Mouse (Mus musculus) embryo, embryonic 10 days (tissue): ENCODE results near the gene Atp2b2.

Experiments
- DNase-seq: peaks from one replicate; pipeline ENCODE4 v3.0.0-alpha.2; 2015; ENCODE audit warnings: low spot score

Gene Atp2b2

DNA sequence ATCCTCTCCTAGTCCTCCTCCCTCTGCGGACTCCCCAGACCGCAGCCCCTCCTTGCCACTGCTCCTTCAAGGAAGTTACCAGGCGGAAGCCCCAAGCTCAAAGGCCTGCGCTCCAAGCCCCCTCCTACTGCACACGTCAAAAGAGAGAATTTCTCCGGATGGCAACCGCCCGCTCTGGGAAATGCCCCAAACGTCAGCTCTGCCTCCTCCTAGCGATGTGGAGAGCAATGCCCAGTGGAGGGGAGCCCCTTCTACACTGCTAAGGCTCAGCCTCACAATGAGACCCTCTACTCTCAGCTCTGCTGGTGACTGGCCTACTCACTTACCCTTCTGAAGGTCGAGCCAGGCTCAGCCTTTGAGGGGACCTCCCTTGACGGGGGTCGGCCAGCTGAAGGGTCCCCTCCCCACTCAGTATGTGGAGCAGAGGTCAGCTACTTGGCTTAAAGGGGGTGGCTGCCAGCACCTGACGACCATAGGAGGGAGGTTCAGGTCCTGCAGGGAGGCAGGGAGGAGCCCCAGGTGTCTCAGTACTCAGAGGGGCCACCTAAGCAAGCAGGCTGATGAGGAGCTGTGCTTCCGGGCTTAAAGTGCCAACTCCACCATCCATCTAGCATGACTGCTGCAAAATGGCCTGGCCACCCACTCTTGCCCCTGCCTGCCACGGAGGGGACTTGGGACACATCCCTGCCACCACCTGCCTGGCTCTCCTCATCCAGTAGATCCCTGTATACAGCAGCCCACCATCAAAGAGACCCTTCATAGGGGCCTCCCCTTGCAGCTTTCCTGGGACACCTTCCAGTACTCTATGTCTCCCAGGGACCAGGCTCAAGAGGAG lies 152.2 kb downstream of the Atp2b2 start:
- DNase-seq, result no peak

DNA sequence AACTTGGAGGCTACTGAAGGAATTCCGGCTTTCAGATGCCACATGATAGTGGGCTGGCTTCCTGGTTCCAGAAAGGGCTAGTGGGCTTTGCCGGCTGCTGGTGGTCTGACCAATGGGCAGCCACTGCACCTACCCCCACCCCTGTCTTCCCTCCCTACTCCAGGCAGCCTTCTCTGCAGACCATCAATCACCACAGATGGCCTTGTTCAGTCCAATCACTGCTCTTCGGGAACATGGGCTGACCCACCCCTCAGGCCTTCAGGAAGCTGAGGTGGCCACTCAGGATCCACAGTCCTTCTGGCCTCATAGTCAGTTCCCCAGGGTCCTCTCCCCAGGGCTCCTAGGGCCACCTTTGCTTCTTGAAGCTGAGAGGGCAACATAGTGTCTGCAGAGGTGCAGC lies 153.2 kb downstream of the Atp2b2 start:
- DNase-seq, result no peak

GRCm38 (mm10) chr6:113886886-113887285 lies 155.5 kb downstream of the Atp2b2 start:
- no peak for DNase-seq

DNA sequence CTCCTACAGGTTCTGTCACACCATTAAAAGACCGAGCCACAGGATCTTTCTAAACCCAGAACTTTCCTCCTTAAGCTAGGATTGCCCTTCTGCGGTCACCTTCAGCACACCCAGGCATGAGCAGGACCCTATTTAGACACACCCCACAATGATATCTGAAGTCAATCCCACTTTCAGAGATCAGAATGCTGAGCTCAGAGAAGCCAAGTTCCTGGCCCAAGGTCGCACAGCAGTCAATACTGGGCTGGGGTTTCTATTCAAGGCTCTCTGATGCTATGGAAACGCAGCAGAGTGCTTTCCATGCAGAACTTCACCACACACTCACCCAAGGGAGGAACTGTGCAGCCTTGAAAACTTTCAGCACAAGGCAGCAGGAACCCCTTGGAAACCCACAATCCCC lies 157.6 kb downstream of the Atp2b2 start:
- DNase-seq, result no peak

GRCm38 (mm10) chr6:113883225-113883624 lies 159.2 kb downstream of the Atp2b2 start:
- no peak for DNase-seq

- DNase-seq, result no peak
Observed at GRCm38 (mm10) chr6:113882396-113882795, 160.0 kb downstream of the Atp2b2 start.

DNA sequence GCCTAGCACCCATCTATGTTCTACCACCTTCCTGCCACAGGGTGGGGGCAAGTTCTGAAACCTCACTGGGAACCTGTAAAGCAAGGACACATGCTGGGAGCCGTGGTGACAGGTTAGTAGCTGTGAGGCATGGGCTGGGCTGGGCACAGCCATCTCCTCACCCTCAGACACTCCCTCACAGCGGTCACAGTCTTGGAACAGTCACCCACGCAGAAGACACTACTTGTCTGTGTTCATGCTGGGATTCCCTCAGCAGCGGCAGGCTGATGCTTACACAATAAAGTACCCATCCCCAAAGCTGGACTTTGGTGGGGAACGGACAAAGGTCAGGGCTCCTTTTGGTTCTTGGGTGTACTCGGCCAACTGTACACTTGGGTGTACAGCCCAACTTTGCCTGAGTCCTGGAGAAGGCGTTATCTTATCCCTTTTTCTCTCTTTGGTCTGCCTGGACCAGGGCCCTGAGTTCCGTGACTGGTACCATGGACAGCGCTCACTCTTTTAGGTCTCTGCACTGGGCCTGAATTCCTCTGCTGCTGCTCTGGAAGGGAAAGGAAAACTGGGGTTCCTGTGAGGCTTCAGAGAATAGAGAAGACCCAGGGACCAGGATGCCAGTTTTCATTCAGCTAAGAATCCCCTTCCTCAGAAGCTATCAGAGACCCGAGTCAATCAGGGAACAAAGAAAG lies 160.7 kb downstream of the Atp2b2 start:
- DNase-seq, result peak; percentile 82

DNA sequence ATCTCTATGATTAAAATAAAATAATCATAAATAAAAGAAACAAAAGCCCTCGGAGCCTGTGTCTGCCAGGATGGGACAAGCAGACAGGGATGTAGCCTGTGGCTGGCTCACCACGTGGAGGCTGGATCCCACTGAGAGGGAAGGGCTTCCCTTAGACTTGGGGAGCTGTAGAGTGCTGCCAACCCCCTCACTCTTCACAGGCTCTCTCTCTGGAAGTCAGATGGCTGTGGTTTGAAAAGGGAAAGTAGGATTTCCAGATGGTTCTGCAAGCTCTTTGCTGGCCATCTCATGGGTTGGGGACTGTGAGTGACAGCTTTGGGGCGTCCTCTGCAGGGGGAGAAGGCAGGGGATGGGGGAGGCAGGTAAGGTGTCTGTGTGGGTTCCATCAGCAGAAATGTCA lies 163.0 kb downstream of the Atp2b2 start:
- no peak for DNase-seq

DNA sequence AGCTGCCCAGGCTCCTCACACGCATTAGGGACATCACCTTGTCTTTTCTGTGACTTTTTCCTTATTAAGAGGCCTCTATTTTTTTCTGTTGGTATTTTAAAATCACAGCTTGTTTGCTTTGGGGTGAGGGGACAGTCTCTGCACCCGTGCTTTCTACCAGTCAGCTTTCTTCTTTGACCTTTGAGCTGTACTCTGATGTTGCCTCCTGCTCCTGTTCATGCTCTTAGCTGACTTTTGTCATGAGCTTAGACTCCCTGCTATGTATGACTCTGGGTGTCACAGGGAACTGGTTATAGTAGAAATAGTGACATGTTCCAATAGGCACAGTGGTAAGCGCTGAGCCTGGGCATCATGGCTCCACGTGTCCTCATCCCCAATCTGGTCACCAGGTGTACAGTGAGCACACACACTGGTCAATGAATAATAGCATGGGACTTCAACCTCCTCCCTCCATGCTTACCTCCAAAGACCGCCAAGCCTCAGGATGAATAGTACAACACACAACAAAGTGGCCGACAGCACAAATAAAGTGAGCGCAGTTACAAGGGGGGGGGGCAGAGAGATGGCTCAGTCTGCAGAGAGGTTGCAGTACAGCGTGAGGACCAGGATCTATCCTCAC lies 163.8 kb downstream of the Atp2b2 start:
- no peak for DNase-seq

GRCm38 (mm10) chr6:113876585-113876984 lies 165.8 kb downstream of the Atp2b2 start:
- no peak for DNase-seq

DNA sequence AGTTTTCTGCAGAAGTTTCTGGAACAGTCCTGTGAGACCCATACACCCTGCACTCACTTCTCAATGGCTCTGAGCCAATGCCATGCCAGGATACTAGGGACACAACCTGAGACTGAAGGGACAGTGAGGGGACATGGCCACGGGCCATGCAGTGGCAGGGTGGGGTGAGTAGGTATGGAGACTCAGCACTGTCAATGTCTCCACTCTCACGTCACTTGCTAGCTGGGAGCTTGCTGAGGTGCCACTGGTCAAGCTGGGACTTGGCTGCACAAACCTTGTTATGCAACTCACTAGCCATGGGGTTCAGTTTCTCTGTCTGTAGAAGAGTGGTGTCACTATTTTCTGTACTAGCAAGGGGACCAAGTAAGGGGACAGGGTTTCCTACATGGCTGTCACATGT lies 167.2 kb downstream of the Atp2b2 start:
- DNase-seq, result no peak

DNA sequence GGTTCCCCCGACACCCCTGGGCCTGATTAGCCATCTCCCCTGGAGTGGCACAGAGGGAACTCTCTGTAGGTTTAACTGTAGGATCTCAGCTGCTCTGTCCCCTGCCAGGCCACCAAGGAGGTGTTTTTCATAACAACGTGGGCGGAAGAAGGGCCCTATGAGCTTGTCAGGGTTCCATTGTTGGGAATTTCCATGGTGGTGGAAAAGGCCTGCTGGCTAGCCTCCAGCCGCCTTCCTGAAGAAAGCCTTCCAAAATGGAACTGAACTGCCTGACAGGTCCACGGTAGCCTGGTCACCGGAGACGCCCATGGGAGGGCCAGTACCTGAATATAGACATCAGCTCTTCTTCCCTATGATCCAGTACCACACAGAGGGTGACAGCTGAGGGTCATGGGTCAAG lies 169.8 kb downstream of the Atp2b2 start:
- DNase-seq, result no peak

GRCm38 (mm10) chr6:113870775-113871174 lies 171.6 kb downstream of the Atp2b2 start:
- DNase-seq, result no peak

GRCm38 (mm10) chr6:113868552-113868951 lies 173.9 kb downstream of the Atp2b2 start:
- DNase-seq, result no peak

- DNase-seq, result no peak
Observed at GRCm38 (mm10) chr6:113865699-113866098, 176.7 kb downstream of the Atp2b2 start.

- no peak for DNase-seq
Observed at GRCm38 (mm10) chr6:113864812-113865211, 177.6 kb downstream of the Atp2b2 start.

GRCm38 (mm10) chr6:113862955-113863354 lies 179.5 kb downstream of the Atp2b2 start:
- no peak for DNase-seq

DNA sequence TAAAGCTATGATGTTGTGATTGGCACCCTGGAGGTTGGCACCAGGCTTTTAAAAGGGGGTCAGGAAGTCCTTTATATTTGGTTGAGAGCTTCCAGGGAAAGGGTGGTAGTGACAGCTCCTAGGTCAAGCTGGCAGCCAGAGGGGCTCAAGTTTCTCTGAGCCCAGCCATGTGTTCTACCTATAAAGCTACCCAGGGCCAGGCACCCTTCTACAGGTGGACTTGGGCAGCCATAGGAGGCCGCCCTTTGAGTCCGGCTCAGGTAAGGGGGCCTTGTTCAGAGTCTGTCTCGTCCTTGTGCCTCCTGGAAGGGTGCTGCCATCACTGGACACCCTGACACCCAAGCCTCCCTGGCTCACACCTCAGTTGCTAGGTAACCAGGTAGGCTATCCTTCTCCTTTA lies 180.5 kb downstream of the Atp2b2 start:
- DNase-seq, result no peak

GRCm38 (mm10) chr6:113861375-113861770 lies 181.0 kb downstream of the Atp2b2 start:
- DNase-seq, result no peak

DNA sequence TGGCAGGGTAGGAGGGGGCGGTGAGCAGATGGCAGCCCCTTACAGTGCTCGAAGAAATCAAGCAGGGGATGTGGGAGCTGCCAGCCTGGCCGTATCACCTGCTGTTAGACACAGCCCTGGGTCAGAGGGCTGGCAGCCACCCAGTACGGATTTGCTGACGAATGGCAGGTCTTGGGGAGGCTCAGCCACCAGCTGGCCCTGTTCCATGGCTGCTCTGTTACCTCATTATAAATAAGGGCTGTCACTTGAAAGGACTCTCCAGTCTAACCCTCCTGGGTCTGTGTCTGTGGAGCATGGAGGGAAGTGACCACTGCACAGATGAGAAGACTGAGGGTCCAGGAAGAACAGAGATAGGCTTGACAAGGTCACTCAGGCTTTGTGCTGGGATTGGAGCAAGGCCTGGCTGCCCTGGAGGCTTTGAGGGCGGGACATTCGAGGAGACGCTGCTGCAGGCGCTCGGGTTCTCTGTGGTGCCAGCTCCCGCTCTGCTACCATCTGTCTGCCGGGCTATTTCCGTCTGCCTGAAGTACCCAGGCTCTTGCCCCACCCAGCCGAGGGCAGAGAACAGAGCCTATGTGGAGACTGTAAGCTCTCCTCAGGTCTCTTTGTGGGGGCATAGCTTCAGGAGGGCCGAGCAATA lies 181.6 kb downstream of the Atp2b2 start:
- no peak for DNase-seq

- no peak for DNase-seq
Observed at GRCm38 (mm10) chr6:113860023-113860734, 182.2 kb downstream of the Atp2b2 start.

- no peak for DNase-seq
Observed at GRCm38 (mm10) chr6:113858317-113858716, 184.1 kb downstream of the Atp2b2 start.
